Mouse (Mus musculus): ENCODE measurements around the gene Fyttd1. TPM values are rescaled to one million over a fixed set of nuclear protein-coding genes. Genes with fewer than 3 reads are reported as not detected.

Gene Fyttd1
- 99.0 and 101 TPM in 2 replicates for polyA plus RNA-seq (2016; fragmentation: Nextera tagmentation; extraction: Ambion mirVana)

GRCm38 (mm10) chr16:32877343-32878156 lies at the start of gene Fyttd1, which contains the start of gene Rubcn:
Gene Fyttd1, plus strand, starts transcription at chr16:32877500.
Gene Rubcn, minus strand, starts transcription at chr16:32877766.
- DNase-seq (ENCODE audit: extremely low spot score, low spot score) = peak; percentile 93
- peaks cover 25% of the 10 kb centered on the region for H3K4me1 ChIP-seq
- H3K27me3 ChIP-seq (ENCODE audit: poor library complexity, severe bottlenecking) = no peaks in the 10 kb centered on the region
- H3K4me3 ChIP-seq = peak within 1 kb of the TSS; percentile 90
- WGBS = under 1% methylated on average over 76 of the region's 83 CpGs
- no peaks in the 10 kb centered on the region for H3K9me3 ChIP-seq
- H3K27ac ChIP-seq = peak within 1 kb of the TSS; percentile 90
- no peaks in the 10 kb centered on the region for H3K36me3 ChIP-seq (replicated peaks)

GRCm38 (mm10) chr16:32829104-32829503 lies 48.2 kb upstream of the Fyttd1 start:
- Histone ChIP-seq H3K27me3 (ENCODE audit: poor library complexity, severe bottlenecking) (no peaks in the 10 kb centered on the region), H3K9me3 (no peaks in the 10 kb centered on the region), H3K36me3 (replicated peaks) (peaks cover 64% of the 10 kb centered on the region), H3K4me1 (no peaks in the 10 kb centered on the region), H3K27ac (no peak overlapping the region), H3K4me3 (no peak overlapping the region)
- 92% methylated on average over 11 of the region's 11 CpGs for WGBS
- DNase-seq (ENCODE audit: extremely low spot score, low spot score) = no peak

GRCm38 (mm10) chr16:32831501-32831900 lies 45.8 kb upstream of the Fyttd1 start:
- Histone ChIP-seq H3K27me3 (ENCODE audit: poor library complexity, severe bottlenecking) (no peaks in the 10 kb centered on the region), H3K9me3 (no peaks in the 10 kb centered on the region), H3K4me1 (no peaks in the 10 kb centered on the region), H3K36me3 (replicated peaks) (peaks cover 60% of the 10 kb centered on the region), H3K4me3 (no peak overlapping the region), H3K27ac (no peak overlapping the region)
- DNase-seq (ENCODE audit: extremely low spot score, low spot score) = no peak
- whole genome bisulfite sequencing = 91% methylated on average over 4 of the region's 4 CpGs

- H3K4me3 ChIP-seq = no peak overlapping the region
- 95% methylated on average over 11 of the region's 11 CpGs for WGBS
- no peaks in the 10 kb centered on the region for H3K27me3 ChIP-seq (ENCODE audit: poor library complexity, severe bottlenecking)
- DNase-seq (ENCODE audit: extremely low spot score, low spot score) = no peak
- no peak overlapping the region for H3K27ac ChIP-seq
- H3K9me3 ChIP-seq = no peaks in the 10 kb centered on the region
- no peaks in the 10 kb centered on the region for H3K4me1 ChIP-seq
- peaks cover 78% of the 10 kb centered on the region for H3K36me3 ChIP-seq (replicated peaks)
Observed at GRCm38 (mm10) chr16:32847103-32847502, 30.2 kb upstream of the Fyttd1 start.

- WGBS = 96% methylated on average over 11 of the region's 11 CpGs
- no peaks in the 10 kb centered on the region for H3K4me1 ChIP-seq
- H3K27me3 ChIP-seq (ENCODE audit: poor library complexity, severe bottlenecking) = no peaks in the 10 kb centered on the region
- DNase-seq (ENCODE audit: extremely low spot score, low spot score) = no peak
- H3K36me3 ChIP-seq (replicated peaks) = peaks cover 65% of the 10 kb centered on the region
- H3K9me3 ChIP-seq = no peaks in the 10 kb centered on the region
- no peak overlapping the region for H3K27ac ChIP-seq
- H3K4me3 ChIP-seq = no peak overlapping the region
Observed at GRCm38 (mm10) chr16:32849042-32849830, 28.1 kb upstream of the Fyttd1 start.

GRCm38 (mm10) chr16:32853492-32854049 lies 23.7 kb upstream of the Fyttd1 start:
- no peak overlapping the region for H3K27ac ChIP-seq
- no peak for DNase-seq (ENCODE audit: extremely low spot score, low spot score)
- 86% methylated on average over 13 of the region's 13 CpGs for WGBS
- H3K4me1 ChIP-seq = no peaks in the 10 kb centered on the region
- no peaks in the 10 kb centered on the region for H3K9me3 ChIP-seq
- H3K4me3 ChIP-seq = no peak overlapping the region
- no peaks in the 10 kb centered on the region for H3K27me3 ChIP-seq (ENCODE audit: poor library complexity, severe bottlenecking)
- H3K36me3 ChIP-seq (replicated peaks) = peaks cover 48% of the 10 kb centered on the region

GRCm38 (mm10) chr16:32854050-32854571 lies 23.2 kb upstream of the Fyttd1 start:
- H3K4me3 ChIP-seq = no peak overlapping the region
- no peaks in the 10 kb centered on the region for H3K4me1 ChIP-seq
- H3K27ac ChIP-seq = no peak overlapping the region
- DNase-seq (ENCODE audit: extremely low spot score, low spot score) = no peak
- H3K27me3 ChIP-seq (ENCODE audit: poor library complexity, severe bottlenecking) = no peaks in the 10 kb centered on the region
- H3K9me3 ChIP-seq = no peaks in the 10 kb centered on the region
- peaks cover 43% of the 10 kb centered on the region for H3K36me3 ChIP-seq (replicated peaks)
- WGBS = 85% methylated on average over 2 of the region's 2 CpGs

- no peak overlapping the region for H3K27ac ChIP-seq
- no peak overlapping the region for H3K4me3 ChIP-seq
- no peaks in the 10 kb centered on the region for H3K27me3 ChIP-seq (ENCODE audit: poor library complexity, severe bottlenecking)
- H3K4me1 ChIP-seq = no peaks in the 10 kb centered on the region
- H3K9me3 ChIP-seq = no peaks in the 10 kb centered on the region
- peaks cover 39% of the 10 kb centered on the region for H3K36me3 ChIP-seq (replicated peaks)
- no peak for DNase-seq (ENCODE audit: extremely low spot score, low spot score)
- WGBS = 92% methylated on average over 3 of the region's 3 CpGs
Observed at GRCm38 (mm10) chr16:32856751-32857150, 20.5 kb upstream of the Fyttd1 start.

- DNase-seq (ENCODE audit: extremely low spot score, low spot score) = no peak
- Histone ChIP-seq H3K27me3 (ENCODE audit: poor library complexity, severe bottlenecking) (no peaks in the 10 kb centered on the region), H3K4me1 (no peaks in the 10 kb centered on the region), H3K9me3 (no peaks in the 10 kb centered on the region), H3K4me3 (no peak overlapping the region), H3K27ac (no peak overlapping the region), H3K36me3 (replicated peaks) (peaks cover 34% of the 10 kb centered on the region)
- WGBS = 93% methylated on average over 4 of the region's 4 CpGs
Observed at GRCm38 (mm10) chr16:32858356-32858755, 18.9 kb upstream of the Fyttd1 start.

GRCm38 (mm10) chr16:32858771-32859636 lies 18.3 kb upstream of the Fyttd1 start:
- Histone ChIP-seq H3K4me3 (no peak overlapping the region), H3K36me3 (replicated peaks) (peaks cover 33% of the 10 kb centered on the region), H3K4me1 (no peaks in the 10 kb centered on the region), H3K27ac (no peak overlapping the region), H3K27me3 (ENCODE audit: poor library complexity, severe bottlenecking) (no peaks in the 10 kb centered on the region), H3K9me3 (no peaks in the 10 kb centered on the region)
- 84% methylated on average over 12 of the region's 12 CpGs for WGBS
- DNase-seq (ENCODE audit: extremely low spot score, low spot score) = no peak

- Histone ChIP-seq H3K36me3 (replicated peaks) (peaks cover 7% of the 10 kb centered on the region), H3K27ac (no peak overlapping the region), H3K4me3 (no peak overlapping the region), H3K27me3 (ENCODE audit: poor library complexity, severe bottlenecking) (no peaks in the 10 kb centered on the region), H3K9me3 (no peaks in the 10 kb centered on the region), H3K4me1 (peaks cover 2% of the 10 kb centered on the region)
- DNase-seq (ENCODE audit: extremely low spot score, low spot score) = no peak
- 90% methylated on average over 3 of the region's 3 CpGs for WGBS
Observed at GRCm38 (mm10) chr16:32861813-32862385, 15.4 kb upstream of the Fyttd1 start.

GRCm38 (mm10) chr16:32865401-32865800 lies 11.9 kb upstream of the Fyttd1 start:
- Histone ChIP-seq H3K27me3 (ENCODE audit: poor library complexity, severe bottlenecking) (no peaks in the 10 kb centered on the region), H3K27ac (no peak overlapping the region), H3K36me3 (replicated peaks) (peaks cover 7% of the 10 kb centered on the region), H3K4me1 (peaks cover 19% of the 10 kb centered on the region), H3K9me3 (no peaks in the 10 kb centered on the region), H3K4me3 (no peak overlapping the region)
- DNase-seq (ENCODE audit: extremely low spot score, low spot score) = no peak
- 91% methylated on average over 4 of the region's 4 CpGs for WGBS

Data from forebrain, embryonic 10.5 days (tissue).